Mouse (Mus musculus) liver, postnatal 0 days (tissue): ENCODE measurements around the gene Snx10. TPM values are rescaled to one million over a fixed set of nuclear protein-coding genes. Genes with fewer than 3 reads are reported as not detected.

Source experiments
- ATAC-seq: fragments of 200-750 bp; cut with Nextera tagmentation; 2 replicates; pipeline ENCODE4 v1.8.0; 2017; ENCODE audit warnings: mild to moderate bottlenecking, moderate library complexity
- DNase-seq: peaks from one replicate; pipeline ENCODE4 v3.0.0-alpha.2; 2016
- H3K27ac ChIP-seq: fragments of 300-500 bp; sonication (generic); 2 replicates; pipeline ENCODE4 v1.5.1; 2014; ENCODE audit warnings: antibody characterized with exemption, moderate library complexity, mild to moderate bottlenecking, low read depth
- H3K27me3 ChIP-seq: fragments of 300-500 bp; sonication (generic); 2 replicates; pipeline ENCODE4 v1.6.1; 2014; ENCODE audit warnings: low read length, control low read depth, mixed read lengths; ENCODE audit not compliant: insufficient read depth
- H3K36me3 ChIP-seq: fragments of 300-500 bp; sonication (generic); replicated peaks from 2 replicates; pipeline ENCODE4 v1.6.1; 2014; ENCODE audit warnings: mild to moderate bottlenecking, control low read depth, low read length, moderate library complexity, mixed read lengths; ENCODE audit not compliant: insufficient read depth
- H3K4me1 ChIP-seq: fragments of 300-500 bp; sonication (generic); 2 replicates; pipeline ENCODE4 v1.6.1; 2014; ENCODE audit warnings: antibody characterized with exemption, mild to moderate bottlenecking, control low read depth; ENCODE audit not compliant: insufficient read depth
- H3K4me2 ChIP-seq: fragments of 300-500 bp; sonication (generic); 2 replicates; pipeline ENCODE4 v1.6.1; 2014; ENCODE audit warnings: low read depth, mild to moderate bottlenecking, low read length, moderate library complexity, mixed read lengths
- H3K4me3 ChIP-seq: fragments of 300-500 bp; sonication (generic); 2 replicates; pipeline ENCODE4 v1.5.1; 2014; ENCODE audit warnings: low read depth, low read length
- H3K9ac ChIP-seq: fragments of 300-500 bp; sonication (generic); replicated peaks from 2 replicates; pipeline ENCODE4 v1.6.1; 2014; ENCODE audit warnings: mild to moderate bottlenecking, moderate library complexity
- H3K9me3 ChIP-seq: fragments of 300-500 bp; sonication (generic); 2 replicates; pipeline ENCODE4 v1.6.1; 2016; ENCODE audit warnings: mild to moderate bottlenecking, control low read depth, low read length, mixed read lengths
- CTCF ChIP-seq: sonication (generic); IDR thresholded peaks from 2 replicates; pipeline ENCODE4 v1.5.1; 2016; ENCODE audit warnings: antibody characterized with exemption, low read depth
- EP300 ChIP-seq: IDR thresholded peaks from 2 replicates; pipeline ENCODE4 v1.6.1; 2016; ENCODE audit warnings: antibody characterized with exemption, low read depth, mild to moderate bottlenecking
- WGBS: fragments of 180-500 bp; shearing (Covaris S2); extraction: QIAGEN DNeasy Blood & Tissue Kit; methylation state at CpG from one replicate; pipeline ENCODE4 v1.1.7; 2014; ENCODE audit not compliant: insufficient replicate concordance; 5-methylcytosine and 5-hydroxymethylcytosine counted together
- polyA plus RNA-seq: library from polyadenylated mRNA; unstranded; fragments of >200 nt; fragmentation: Nextera tagmentation; extraction: Ambion mirVana; gene quantifications from 2 replicates; pipeline ENCODE4 v1.2.1, GENCODE M21; 2015

Snx10 gene
- polyA plus RNA-seq, 1 experiment from 2014 or later = 17.7 TPM

GRCm38 (mm10) chr6:51508750-51509648, 14.7 kb upstream of the Snx10 start:
- Histone ChIP-seq H3K27ac (no peak overlapping the region), H3K27me3 (no peaks in the 10 kb centered on the region), H3K9ac (no peak overlapping the region), H3K4me1 (0 out of 2 replicates have a peak, but pooled peaks cover 4% of the 10 kb centered on the region), H3K4me2 (peak overlapping the region; percentile 58), H3K9me3 (no peaks in the 10 kb centered on the region), H3K36me3 (no peaks in the 10 kb centered on the region), H3K4me3 (0 out of 2 replicates have a peak overlapping the region, but pooled peaks have one; percentile 8)
- 24% methylated on average over 18 of the region's 18 CpGs for WGBS
- TF ChIP-seq CTCF (peak; percentile 82), EP300 (no peak)
- ATAC-seq (peak; percentile 70; the same call in 1 of the 2 replicates), DNase-seq (peak; percentile 88)

DNA sequence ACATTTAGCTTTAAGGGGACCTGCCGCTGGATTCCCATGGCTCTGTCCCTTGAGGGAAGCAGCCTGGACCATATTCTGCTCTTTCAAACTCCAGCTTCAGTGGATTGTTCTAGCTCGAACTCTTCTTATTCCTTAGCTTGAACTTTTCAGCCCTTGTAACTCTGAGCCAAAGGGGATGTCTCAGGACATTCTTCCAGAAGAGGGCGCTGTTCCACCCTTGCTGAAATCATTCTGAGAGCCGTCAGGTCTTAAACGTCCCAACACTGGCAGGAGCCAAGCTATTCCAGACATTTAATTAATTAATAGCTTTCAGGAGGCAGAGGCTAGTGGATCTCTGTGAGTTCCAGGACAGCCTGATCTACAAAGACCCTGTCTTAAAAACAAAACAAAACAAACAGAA, 13.6 kb upstream of the Snx10 start:
- Histone ChIP-seq H3K4me1 (0 out of 2 replicates have a peak, but pooled peaks cover 4% of the 10 kb centered on the region), H3K4me3 (no peak overlapping the region), H3K36me3 (no peaks in the 10 kb centered on the region), H3K9ac (0 out of 2 replicates have a peak overlapping the region, but pooled peaks have one; percentile 26), H3K27ac (no peak overlapping the region), H3K27me3 (no peaks in the 10 kb centered on the region), H3K4me2 (0 out of 2 replicates have a peak overlapping the region, but pooled peaks have one; percentile 58), H3K9me3 (no peaks in the 10 kb centered on the region)
- 19% methylated on average over 5 of the region's 5 CpGs for WGBS
- DNase-seq (peak; percentile 75), ATAC-seq (peak; percentile 43; the same call in 1 of the 2 replicates)
- TF ChIP-seq EP300 (no peak), CTCF (peak; percentile 83)

DNA sequence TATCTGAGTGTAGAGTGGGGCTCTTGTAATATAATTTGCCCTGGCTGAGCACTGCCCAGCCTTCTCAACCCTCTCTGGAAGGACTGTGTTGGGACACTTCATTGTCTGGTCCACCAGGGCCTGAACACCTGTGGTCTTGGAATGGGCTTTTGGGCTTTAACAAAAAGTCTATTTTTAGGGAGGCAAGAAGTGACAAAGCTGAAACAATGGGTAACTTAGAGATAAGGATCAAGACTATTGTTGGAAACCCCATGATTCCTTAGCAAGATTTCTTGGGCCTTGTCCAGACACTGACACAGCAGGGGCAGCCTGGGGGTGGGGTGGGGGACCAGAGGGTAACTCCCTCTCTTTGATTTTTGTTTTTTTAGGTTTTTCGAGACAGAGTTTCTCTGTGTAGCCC, 12.8 kb upstream of the Snx10 start:
- no peaks in the 10 kb centered on the region for H3K36me3 ChIP-seq
- 0 out of 2 replicates have a peak, but pooled peaks cover 4% of the 10 kb centered on the region for H3K4me1 ChIP-seq
- WGBS = 53% methylated on average over 1 of the region's 1 CpGs
- H3K4me3 ChIP-seq = no peak overlapping the region
- no peak overlapping the region for H3K9ac ChIP-seq
- H3K4me2 ChIP-seq = no peak overlapping the region
- DNase-seq (no peak), ATAC-seq (no peak)
- H3K9me3 ChIP-seq = no peaks in the 10 kb centered on the region
- H3K27me3 ChIP-seq = no peaks in the 10 kb centered on the region
- no peak for TF ChIP-seq CTCF
- no peak for TF ChIP-seq EP300
- H3K27ac ChIP-seq = no peak overlapping the region

GRCm38 (mm10) chr6:51513745-51514144, 10.0 kb upstream of the Snx10 start:
- Histone ChIP-seq H3K4me1 (0 out of 2 replicates have a peak, but pooled peaks cover 4% of the 10 kb centered on the region), H3K4me2 (no peak overlapping the region), H3K9ac (no peak overlapping the region), H3K27ac (no peak overlapping the region), H3K4me3 (no peak overlapping the region), H3K9me3 (no peaks in the 10 kb centered on the region; the same call in 1 of the 2 replicates), H3K36me3 (no peaks in the 10 kb centered on the region), H3K27me3 (no peaks in the 10 kb centered on the region)
- ATAC-seq = no peak
- 62% methylated on average over 3 of the region's 3 CpGs for WGBS
- no peak for DNase-seq
- TF ChIP-seq CTCF (no peak), EP300 (no peak)

DNA sequence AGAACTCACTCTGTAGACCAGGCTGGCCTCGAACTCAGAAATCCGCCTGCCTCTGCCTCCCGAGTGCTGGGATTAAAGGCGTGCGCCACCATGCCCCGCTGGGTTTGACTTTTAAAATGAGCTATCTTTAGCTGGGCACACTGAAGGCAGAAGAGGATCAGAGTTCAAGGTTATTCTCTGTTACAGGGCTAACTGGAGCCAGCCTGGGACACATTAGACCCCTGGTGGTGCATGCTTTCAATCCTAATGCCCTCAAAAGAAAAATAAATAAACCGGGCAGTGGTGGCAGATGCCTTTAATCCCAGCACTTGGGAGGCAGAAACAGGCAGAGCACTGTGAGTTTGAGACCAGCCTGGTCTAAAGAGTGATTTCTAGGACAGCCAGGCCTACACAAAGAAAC, 8.8 kb upstream of the Snx10 start:
- no peak for TF ChIP-seq EP300
- WGBS = 83% methylated on average over 7 of the region's 7 CpGs

GRCm38 (mm10) chr6:51523310-51523709, 391 bp upstream of the Snx10 start:
- Histone ChIP-seq H3K4me1 (peaks cover 8% of the 10 kb centered on the region; the same call in 1 of the 2 replicates), H3K4me3 (peak overlapping the region; percentile 61), H3K4me2 (peak overlapping the region; percentile 83), H3K9me3 (no peaks in the 10 kb centered on the region), H3K27me3 (no peaks in the 10 kb centered on the region), H3K36me3 (no peaks in the 10 kb centered on the region), H3K27ac (no peak overlapping the region), H3K9ac (no peak overlapping the region)
- TF ChIP-seq EP300 = no peak
- TF ChIP-seq CTCF = no peak
- 25% methylated on average over 5 of the region's 5 CpGs for WGBS
- DNase-seq (no peak), ATAC-seq (no peak)

More for the DNA sequence above, 8.8 kb upstream of the Snx10 start:
- Histone ChIP-seq H3K27me3 (no peaks in the 10 kb centered on the region), H3K9ac (no peak overlapping the region), H3K27ac (no peak overlapping the region), H3K36me3 (no peaks in the 10 kb centered on the region), H3K4me2 (no peak overlapping the region), H3K4me1 (no peaks in the 10 kb centered on the region), H3K9me3 (no peaks in the 10 kb centered on the region; the same call in 1 of the 2 replicates), H3K4me3 (no peak overlapping the region)
- ATAC-seq (no peak), DNase-seq (no peak)
